Mouse (Mus musculus) C2C12 (cell line): Measurements from ENCODE around the gene Slc24a3.

Experiments
- CTCF ChIP-seq: IDR thresholded peaks from one replicate; pipeline ENCODE4 v1.5.1; 2011; ENCODE audit not compliant: control insufficient read depth, insufficient read depth, insufficient read length
- MYOG ChIP-seq: IDR thresholded peaks from one replicate; pipeline ENCODE4 v1.6.1; 2011; ENCODE audit not compliant: control insufficient read depth, insufficient read length; ENCODE audit errors: extremely low read depth

- TF ChIP-seq CTCF, result no peak
- no peak for TF ChIP-seq MYOG
Observed at GRCm38 (mm10) chr2:145460854-145461423, 293.4 kb downstream of the Slc24a3 start.
